Mouse (Mus musculus) megakaryocyte, embryonic 14.5 days (primary cell): Measurements from ENCODE around the gene Stk25.

Experiments
- FLI1 ChIP-seq: IDR thresholded peaks from 2 replicates; pipeline ENCODE4 v1.6.1; 2012; ENCODE audit warnings: low read length, inconsistent platforms, mixed read lengths
- GATA1 ChIP-seq: IDR thresholded peaks from 3 replicates; pipeline ENCODE4 v1.6.1; 2012; ENCODE audit warnings: mixed read lengths, low read length, inconsistent platforms, borderline replicate concordance

- TF ChIP-seq GATA1 (no peak), FLI1 (no peak)
These were observed 11.5 kb upstream of the Stk25 start for GRCm38 (mm10) chr1:93669941-93670340.
